ENCODE assay signal across 12 mouse cellular contexts in genomic region chr12:84948584-84949285, GRCm38 (mm10).
"Had no signal": no experiment of that assay in that cellular context is flagged by ENCODE, and none has a peak within 500 bp of the region (broad histone marks: within the 10 kb centered on the region; RNA-seq: fewer than 3 reads in every experiment).

No protein-coding gene starts in this region.

- H3K4me2 ChIP-seq: limb, embryonic 12.5 days; lung, embryonic 15.5 days; midbrain, embryonic 12.5 days had no signal

- H3K4me3 ChIP-seq: left cerebral cortex, adult 2 months; limb, embryonic 12.5 days; lung, embryonic 15.5 days; midbrain, embryonic 12.5 days had no signal

- H3K27ac ChIP-seq: left cerebral cortex, adult 2 months; limb, embryonic 12.5 days; lung, embryonic 15.5 days; macrophage; midbrain, embryonic 12.5 days had no signal

- DNase-seq: kidney, adult 8-10 months; kidney, postnatal 25 days; liver; lung, postnatal 14 days; right cerebral cortex, postnatal 14 days; thymus, adult 2 months; thymus, postnatal 25 days had no signal

- H3K9me3 ChIP-seq: limb, embryonic 12.5 days; lung, embryonic 15.5 days; midbrain, embryonic 12.5 days had no signal

- H3K27me3 ChIP-seq: limb, embryonic 12.5 days; lung, embryonic 15.5 days; midbrain, embryonic 12.5 days had no signal

- H3K9ac ChIP-seq: limb, embryonic 12.5 days; lung, embryonic 15.5 days; midbrain, embryonic 12.5 days had no signal

- H3K4me1 ChIP-seq: limb, embryonic 12.5 days; midbrain, embryonic 12.5 days had no signal
